Mouse (Mus musculus) hindbrain, embryonic 13.5 days (tissue): ENCODE results near the gene Pvalb. TPM values are rescaled to one million over a fixed set of nuclear protein-coding genes. Genes with fewer than 3 reads are reported as not detected.

Experiments
- ATAC-seq: fragments of 200-750 bp; cut with Nextera tagmentation; 2 replicates; pipeline ENCODE4 v1.8.0; 2017; ENCODE audit warnings: moderate TSS enrichment; ENCODE audit not compliant: low FRiP score
- H3K27ac ChIP-seq: fragments of 300-500 bp; sonication (generic); 2 replicates; pipeline ENCODE4 v1.5.1; 2015; ENCODE audit warnings: inconsistent platforms, mild to moderate bottlenecking, moderate library complexity
- H3K27me3 ChIP-seq: fragments of 300-500 bp; sonication (generic); 2 replicates; pipeline ENCODE4 v1.6.1; 2015; ENCODE audit warnings: mild to moderate bottlenecking, inconsistent platforms
- H3K36me3 ChIP-seq: fragments of 300-500 bp; sonication (generic); 2 replicates; pipeline ENCODE4 v1.6.1; 2015; ENCODE audit warnings: mild to moderate bottlenecking, inconsistent platforms
- H3K4me1 ChIP-seq: fragments of 300-500 bp; sonication (generic); replicated peaks from 2 replicates; pipeline ENCODE4 v1.6.1; 2015; ENCODE audit warnings: inconsistent platforms
- H3K4me2 ChIP-seq: fragments of 300-500 bp; sonication (generic); 2 replicates; pipeline ENCODE4 v1.6.1; 2015; ENCODE audit warnings: inconsistent platforms, mild to moderate bottlenecking, moderate library complexity
- H3K4me3 ChIP-seq: fragments of 300-500 bp; sonication (generic); 2 replicates; pipeline ENCODE4 v1.5.1; 2015; ENCODE audit warnings: mild to moderate bottlenecking, inconsistent platforms
- H3K9ac ChIP-seq: fragments of 300-500 bp; sonication (generic); 2 replicates; pipeline ENCODE4 v1.6.1; 2015; ENCODE audit warnings: mild to moderate bottlenecking, inconsistent platforms
- H3K9me3 ChIP-seq: fragments of 300-500 bp; sonication (generic); 2 replicates; pipeline ENCODE4 v1.6.1; 2016; ENCODE audit warnings: inconsistent platforms
- WGBS: fragments of 180-500 bp; shearing (Covaris S2); methylation state at CpG from one replicate; pipeline ENCODE4 v1.1.7; 2015; 5-methylcytosine and 5-hydroxymethylcytosine counted together
- polyA plus RNA-seq: library from polyadenylated mRNA; unstranded; fragments of >200 nt; fragmentation: Nextera tagmentation; extraction: Ambion mirVana; gene quantifications from 2 replicates; pipeline ENCODE4 v1.2.1, GENCODE M21; 2015

Gene Pvalb
- polyA plus RNA-seq, 1 experiment from 2014 or later, result 13.6 TPM

DNA sequence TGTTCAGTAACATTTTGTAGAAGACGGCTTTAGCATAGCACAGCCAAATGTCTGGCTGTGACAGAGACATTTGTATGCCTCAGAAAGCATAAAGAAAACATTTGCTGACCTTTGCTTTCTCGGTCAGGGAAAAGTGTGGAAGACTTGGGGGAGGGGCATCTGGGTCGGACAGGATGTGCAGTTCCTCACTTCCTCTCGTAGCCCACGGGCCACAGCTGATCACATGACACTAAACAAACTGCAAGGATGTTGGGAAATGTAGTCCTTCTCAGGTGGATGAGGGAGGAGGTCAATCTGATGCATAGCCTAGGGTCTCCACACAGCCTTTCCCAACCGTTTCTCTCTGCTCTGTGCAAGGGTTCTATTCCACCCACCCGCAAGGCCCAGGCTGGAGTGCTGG is 57.6 kb downstream of the Pvalb start:
- Histone ChIP-seq H3K36me3 (no peaks in the 10 kb centered on the region), H3K9ac (no peak overlapping the region), H3K9me3 (no peaks in the 10 kb centered on the region), H3K4me3 (no peak overlapping the region), H3K4me2 (no peak overlapping the region), H3K27ac (no peak overlapping the region), H3K27me3 (0 out of 2 replicates have a peak, but pooled peaks cover 3% of the 10 kb centered on the region), H3K4me1 (peaks cover 18% of the 10 kb centered on the region)
- 76% methylated on average over 7 of the region's 7 CpGs for WGBS
- ATAC-seq, result no peak

Other genes with a start within 250 kb of the Pvalb start
- 6.2 and 7.4 TPM in 2 replicates for gene Foxred2, start 249.7 kb downstream of the Pvalb start, polyA plus RNA-seq
- gene Eif3d, start 235.6 kb downstream of the Pvalb start, polyA plus RNA-seq, result 184 and 191 TPM in 2 replicates
- gene Cacng2, start 86.4 kb downstream of the Pvalb start, polyA plus RNA-seq, result 10.5 and 10.7 TPM in 2 replicates
- 106 and 111 TPM in 2 replicates for gene Ift27, start 32.3 kb downstream of the Pvalb start, polyA plus RNA-seq
- 1.5 and 2.2 TPM in 2 replicates for gene Ncf4, start 38.4 kb upstream of the Pvalb start, polyA plus RNA-seq
- 0.06 and 0.21 TPM in 2 replicates for gene Csf2rb2, start 99.3 kb upstream of the Pvalb start, polyA plus RNA-seq
- gene Csf2rb, start 119.4 kb upstream of the Pvalb start, polyA plus RNA-seq, result 0.39 and 0.40 TPM in 2 replicates
- not detected in 2 replicates for gene Tex33, start 189.5 kb upstream of the Pvalb start, polyA plus RNA-seq
- 10.7 and 17.0 TPM in 2 replicates for gene Tst, start 199.5 kb upstream of the Pvalb start, polyA plus RNA-seq
- 2.2 and 3.1 TPM in 2 replicates for gene Mpst, start 200.0 kb upstream of the Pvalb start, polyA plus RNA-seq
- gene Kctd17, start 222.2 kb upstream of the Pvalb start, polyA plus RNA-seq, result 114 and 116 TPM in 2 replicates